Mouse (Mus musculus): ENCODE data around the gene AI481877. TPM values are rescaled to one million over a fixed set of nuclear protein-coding genes. Genes with fewer than 3 reads are reported as not detected.

The AI481877 gene
- total and polyA plus RNA-seq, 2 experiments from 2014 or later = not detected

- no peak for TF ChIP-seq CTCF (IDR thresholded peaks at IDR 0.05; ENCODE audit: low read depth)
- Histone ChIP-seq H3K4me2 (ENCODE audit: low read depth) (no peak overlapping the region), H3K27me3 (ENCODE audit: insufficient read depth, low read length) (no peaks in the 10 kb centered on the region), H3K36me3 (ENCODE audit: insufficient read depth) (no peaks in the 10 kb centered on the region), H3K9ac (no peak overlapping the region), H3K4me1 (ENCODE audit: insufficient read depth) (no peaks in the 10 kb centered on the region), H3K27ac (ENCODE audit: low read depth, low read length) (no peak overlapping the region), H3K4me3 (ENCODE audit: low read depth, low read length) (no peak overlapping the region), H3K9me3 (ENCODE audit: low read length) (no peaks in the 10 kb centered on the region)
- WGBS = 74% methylated on average over 4 of the region's 4 CpGs
- ATAC-seq = no peak
- DNase-seq = no peak
These were observed 36.2 kb upstream of the AI481877 start for GRCm38 (mm10) chr4:59175003-59175402.

DNA sequence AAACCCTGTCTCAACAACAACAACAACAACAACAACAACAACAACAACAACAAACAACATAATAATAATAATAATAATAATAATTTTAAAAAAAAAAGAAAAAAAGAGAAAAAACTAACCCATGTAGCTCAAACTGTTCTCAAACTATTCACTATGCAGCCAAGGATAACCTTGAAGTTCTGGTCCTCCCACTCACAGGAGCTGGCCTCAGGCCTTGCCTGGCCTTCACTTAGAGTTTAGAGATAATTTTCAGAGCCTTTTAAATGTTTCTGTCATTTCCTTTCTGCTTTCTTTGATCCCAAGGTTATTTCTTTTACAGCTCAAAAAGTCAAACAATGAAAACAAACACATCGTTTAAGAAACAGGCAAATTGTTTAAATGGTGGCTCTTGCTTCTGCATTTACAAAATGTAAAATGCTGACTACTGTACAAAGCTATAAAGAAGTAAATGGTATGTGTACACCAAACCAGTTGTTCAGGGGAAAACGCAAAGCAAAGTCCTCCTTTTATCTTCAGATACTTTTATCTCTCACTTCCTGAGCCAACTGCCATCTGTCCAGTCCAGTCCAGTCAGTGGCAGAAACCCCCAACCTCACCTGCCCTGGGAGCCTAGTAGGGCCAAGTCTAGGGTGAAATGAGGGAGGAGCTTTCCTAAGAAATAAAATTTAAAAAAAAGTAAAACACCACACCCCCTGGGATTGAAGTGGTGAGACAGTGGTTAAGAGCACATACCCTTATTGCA is 34.6 kb upstream of the AI481877 start:
- Histone ChIP-seq H3K27me3 (ENCODE audit: insufficient read depth, low read length) (no peaks in the 10 kb centered on the region), H3K4me3 (ENCODE audit: low read depth, low read length) (no peak overlapping the region), H3K27ac (ENCODE audit: low read depth, low read length) (no peak overlapping the region), H3K9ac (no peak overlapping the region), H3K36me3 (ENCODE audit: insufficient read depth) (no peaks in the 10 kb centered on the region), H3K9me3 (ENCODE audit: low read length) (no peaks in the 10 kb centered on the region), H3K4me2 (ENCODE audit: low read depth) (no peak overlapping the region), H3K4me1 (ENCODE audit: insufficient read depth) (no peaks in the 10 kb centered on the region)
- DNase-seq (no peak), ATAC-seq (no peak)
- no peak for TF ChIP-seq CTCF (IDR thresholded peaks at IDR 0.05; ENCODE audit: low read depth)
- 82% methylated on average over 2 of the region's 2 CpGs for WGBS

GRCm38 (mm10) chr4:59172616-59173015 is 33.8 kb upstream of the AI481877 start:
- 13% methylated on average over 2 of the region's 2 CpGs for WGBS
- ATAC-seq (no peak), DNase-seq (no peak)
- Histone ChIP-seq H3K4me3 (ENCODE audit: low read depth, low read length) (no peak overlapping the region), H3K27me3 (ENCODE audit: insufficient read depth, low read length) (no peaks in the 10 kb centered on the region), H3K9ac (no peak overlapping the region), H3K36me3 (ENCODE audit: insufficient read depth) (no peaks in the 10 kb centered on the region), H3K4me2 (ENCODE audit: low read depth) (no peak overlapping the region), H3K4me1 (ENCODE audit: insufficient read depth) (no peaks in the 10 kb centered on the region), H3K27ac (ENCODE audit: low read depth, low read length) (no peak overlapping the region), H3K9me3 (ENCODE audit: low read length) (no peaks in the 10 kb centered on the region)
- no peak for TF ChIP-seq CTCF (IDR thresholded peaks at IDR 0.05; ENCODE audit: low read depth)

- H3K36me3 ChIP-seq (ENCODE audit: insufficient read depth) = no peaks in the 10 kb centered on the region
- TF ChIP-seq CTCF (IDR thresholded peaks at IDR 0.05; ENCODE audit: low read depth) = no peak
- H3K27ac ChIP-seq (ENCODE audit: low read depth, low read length) = no peak overlapping the region
- no peak overlapping the region for H3K9ac ChIP-seq
- no peak overlapping the region for H3K4me2 ChIP-seq (ENCODE audit: low read depth)
- no peak for ATAC-seq
- H3K4me1 ChIP-seq (ENCODE audit: insufficient read depth) = no peaks in the 10 kb centered on the region
- H3K4me3 ChIP-seq (ENCODE audit: low read depth, low read length) = no peak overlapping the region
- no peaks in the 10 kb centered on the region for H3K27me3 ChIP-seq (ENCODE audit: insufficient read depth, low read length)
- no peaks in the 10 kb centered on the region for H3K9me3 ChIP-seq (ENCODE audit: low read length)
- 78% methylated on average over 5 of the region's 5 CpGs for WGBS
- DNase-seq = no peak
These were observed 31.2 kb upstream of the AI481877 start for GRCm38 (mm10) chr4:59169981-59170380.

- no peaks in the 10 kb centered on the region for H3K36me3 ChIP-seq (ENCODE audit: insufficient read depth)
- no peak for ATAC-seq
- 96% methylated on average over 2 of the region's 2 CpGs for WGBS
- H3K27me3 ChIP-seq (ENCODE audit: insufficient read depth, low read length) = no peaks in the 10 kb centered on the region
- no peaks in the 10 kb centered on the region for H3K9me3 ChIP-seq (ENCODE audit: low read length)
- H3K9ac ChIP-seq = no peak overlapping the region
- H3K4me1 ChIP-seq (ENCODE audit: insufficient read depth) = no peaks in the 10 kb centered on the region
- TF ChIP-seq CTCF (IDR thresholded peaks at IDR 0.05; ENCODE audit: low read depth) = no peak
- H3K27ac ChIP-seq (ENCODE audit: low read depth, low read length) = no peak overlapping the region
- DNase-seq = no peak
- H3K4me2 ChIP-seq (ENCODE audit: low read depth) = no peak overlapping the region
- H3K4me3 ChIP-seq (ENCODE audit: low read depth, low read length) = no peak overlapping the region
These were observed 28.6 kb upstream of the AI481877 start for GRCm38 (mm10) chr4:59167251-59167847.

- no peak for TF ChIP-seq CTCF (IDR thresholded peaks at IDR 0.05; ENCODE audit: low read depth)
- no peaks in the 10 kb centered on the region for H3K4me1 ChIP-seq (ENCODE audit: insufficient read depth)
- H3K4me3 ChIP-seq (ENCODE audit: low read depth, low read length) = no peak overlapping the region
- H3K36me3 ChIP-seq (ENCODE audit: insufficient read depth) = no peaks in the 10 kb centered on the region
- no peak overlapping the region for H3K4me2 ChIP-seq (ENCODE audit: low read depth)
- H3K9me3 ChIP-seq (ENCODE audit: low read length) = no peaks in the 10 kb centered on the region
- no peak overlapping the region for H3K27ac ChIP-seq (ENCODE audit: low read depth, low read length)
- WGBS = 83% methylated on average over 2 of the region's 2 CpGs
- H3K27me3 ChIP-seq (ENCODE audit: insufficient read depth, low read length) = no peaks in the 10 kb centered on the region
- H3K9ac ChIP-seq = no peak overlapping the region
- DNase-seq (no peak), ATAC-seq (no peak)
These were observed 25.3 kb upstream of the AI481877 start for GRCm38 (mm10) chr4:59164034-59164433.

DNA sequence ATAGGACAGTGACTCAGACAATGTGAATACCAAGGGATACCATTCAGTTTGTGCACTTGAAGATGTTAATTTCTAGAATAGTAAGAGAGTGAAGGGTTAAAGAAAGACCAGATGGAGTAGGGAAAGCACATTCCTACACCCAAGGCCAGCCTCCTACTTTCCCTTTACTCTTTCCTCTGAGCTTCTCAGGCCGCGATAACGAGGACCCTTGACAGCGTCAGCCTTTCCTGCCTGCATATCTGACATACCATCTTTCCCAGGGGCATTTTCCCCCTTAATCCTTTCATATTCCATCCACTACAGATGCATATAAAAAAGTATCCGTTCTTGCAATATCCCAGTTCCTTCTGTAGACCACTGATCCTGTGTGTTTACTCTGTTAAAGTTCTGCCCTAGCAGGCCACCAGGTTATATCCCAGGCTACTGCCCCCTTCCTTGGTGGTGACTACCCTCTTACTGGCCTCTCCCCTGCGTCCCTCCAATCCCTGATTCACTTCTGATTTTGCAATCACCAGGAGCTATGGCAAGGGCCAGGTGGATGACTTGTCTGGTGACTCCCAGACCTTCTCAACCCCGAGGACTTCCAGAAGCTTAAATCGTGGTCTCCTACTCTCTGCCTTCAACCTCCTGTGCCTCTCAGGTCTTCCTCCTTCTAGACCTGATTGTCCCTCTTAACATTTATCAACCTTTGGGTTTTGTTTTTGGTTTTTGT is 22.3 kb upstream of the AI481877 start:
- Histone ChIP-seq H3K36me3 (ENCODE audit: insufficient read depth) (no peaks in the 10 kb centered on the region), H3K4me1 (ENCODE audit: insufficient read depth) (no peaks in the 10 kb centered on the region), H3K4me2 (ENCODE audit: low read depth) (no peak overlapping the region), H3K4me3 (ENCODE audit: low read depth, low read length) (no peak overlapping the region), H3K27ac (ENCODE audit: low read depth, low read length) (no peak overlapping the region), H3K9me3 (ENCODE audit: low read length) (no peaks in the 10 kb centered on the region), H3K27me3 (ENCODE audit: insufficient read depth, low read length) (no peaks in the 10 kb centered on the region), H3K9ac (no peak overlapping the region)
- no peak for TF ChIP-seq CTCF (IDR thresholded peaks at IDR 0.05; ENCODE audit: low read depth)
- 80% methylated on average over 8 of the region's 8 CpGs for WGBS
- ATAC-seq = no peak
- DNase-seq = no peak
